Mouse (Mus musculus) T-cell, adult 2 months (primary cell): ENCODE data around the gene Rhod.
"Not testable (repeated sequence)": the region's sequence is repeated elsewhere in the genome, so short reads cannot be mapped to it uniquely, and the experiment has no call there.

Experiments
- DNase-seq: peaks from one replicate; pipeline ENCODE4 v3.0.0; 2022; ENCODE audit warnings: low spot score

The Rhod gene

DNA sequence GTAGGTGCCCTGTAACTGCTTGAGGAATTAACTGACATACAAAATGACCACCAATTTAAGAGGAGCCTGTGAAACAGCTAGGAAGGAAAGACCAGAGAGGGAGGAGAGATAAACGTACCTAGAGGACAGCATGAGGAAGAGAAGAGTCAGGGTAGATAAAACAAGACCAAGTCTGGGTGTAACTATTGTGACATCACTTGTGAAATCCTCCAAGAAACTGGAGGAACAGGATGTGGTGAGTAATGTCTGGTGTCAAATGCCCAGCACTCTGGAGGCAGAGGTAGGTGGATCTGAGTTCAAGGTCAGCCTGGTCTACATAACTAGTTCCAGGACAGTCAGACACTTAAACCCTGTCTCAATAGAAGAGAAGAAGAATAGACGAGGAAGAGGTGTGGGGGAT lies 30.2 kb downstream of the Rhod start:
- no peak for DNase-seq

DNA sequence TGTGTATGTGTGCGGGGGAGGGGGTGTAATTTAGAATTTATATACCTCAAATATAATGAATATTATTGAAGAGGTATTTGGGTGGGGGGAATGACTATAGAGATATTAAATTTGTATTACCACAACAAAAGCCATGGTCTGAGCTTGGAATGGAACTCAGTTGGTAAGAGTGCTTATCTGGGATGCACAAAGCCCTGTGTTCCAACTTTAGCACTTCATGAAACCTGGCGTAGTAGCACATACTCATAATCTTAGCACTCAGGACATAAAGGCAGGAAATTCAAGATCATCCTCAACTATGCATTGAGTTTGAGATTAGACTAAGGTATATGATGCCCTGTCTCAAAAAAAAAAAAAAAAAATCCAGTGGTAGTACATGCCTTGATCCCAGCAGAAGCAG lies 34.4 kb downstream of the Rhod start:
- DNase-seq = no peak

DNA sequence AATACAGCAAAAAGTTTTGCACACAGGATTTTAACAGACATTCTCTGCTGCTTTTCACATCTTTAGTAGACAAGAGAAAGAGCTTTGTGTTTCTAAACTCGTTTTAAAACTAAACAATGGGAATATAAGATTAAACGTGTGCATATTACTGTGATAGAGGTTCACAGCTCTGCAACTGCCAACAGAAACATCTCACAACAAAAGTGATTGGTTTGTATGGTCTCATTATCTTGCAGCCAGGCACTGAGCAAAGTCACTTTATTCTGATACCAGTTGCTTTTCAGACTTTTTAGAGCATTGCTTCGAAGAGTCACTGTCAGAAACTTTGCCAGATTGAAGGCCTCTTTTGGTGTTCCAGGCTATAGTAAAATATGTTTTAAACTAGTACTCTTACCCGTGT lies 40.3 kb downstream of the Rhod start:
- DNase-seq = no peak

DNA sequence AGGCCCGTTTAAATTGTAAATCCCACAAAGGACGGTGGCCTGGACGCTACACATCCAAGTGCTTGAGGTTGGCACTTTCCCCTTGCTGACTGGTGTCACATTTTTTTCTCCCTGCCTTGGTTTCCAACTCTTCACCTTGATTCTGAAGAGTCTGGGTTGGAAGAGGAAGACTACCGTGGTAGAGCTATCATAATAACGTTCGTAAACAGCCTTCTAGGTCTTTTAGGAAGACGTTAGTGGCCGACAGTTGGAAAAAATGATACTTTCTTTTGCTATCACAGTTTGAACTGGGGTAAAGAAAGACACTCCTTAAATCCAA lies 40.6 kb downstream of the Rhod start:
- no peak for DNase-seq

DNA sequence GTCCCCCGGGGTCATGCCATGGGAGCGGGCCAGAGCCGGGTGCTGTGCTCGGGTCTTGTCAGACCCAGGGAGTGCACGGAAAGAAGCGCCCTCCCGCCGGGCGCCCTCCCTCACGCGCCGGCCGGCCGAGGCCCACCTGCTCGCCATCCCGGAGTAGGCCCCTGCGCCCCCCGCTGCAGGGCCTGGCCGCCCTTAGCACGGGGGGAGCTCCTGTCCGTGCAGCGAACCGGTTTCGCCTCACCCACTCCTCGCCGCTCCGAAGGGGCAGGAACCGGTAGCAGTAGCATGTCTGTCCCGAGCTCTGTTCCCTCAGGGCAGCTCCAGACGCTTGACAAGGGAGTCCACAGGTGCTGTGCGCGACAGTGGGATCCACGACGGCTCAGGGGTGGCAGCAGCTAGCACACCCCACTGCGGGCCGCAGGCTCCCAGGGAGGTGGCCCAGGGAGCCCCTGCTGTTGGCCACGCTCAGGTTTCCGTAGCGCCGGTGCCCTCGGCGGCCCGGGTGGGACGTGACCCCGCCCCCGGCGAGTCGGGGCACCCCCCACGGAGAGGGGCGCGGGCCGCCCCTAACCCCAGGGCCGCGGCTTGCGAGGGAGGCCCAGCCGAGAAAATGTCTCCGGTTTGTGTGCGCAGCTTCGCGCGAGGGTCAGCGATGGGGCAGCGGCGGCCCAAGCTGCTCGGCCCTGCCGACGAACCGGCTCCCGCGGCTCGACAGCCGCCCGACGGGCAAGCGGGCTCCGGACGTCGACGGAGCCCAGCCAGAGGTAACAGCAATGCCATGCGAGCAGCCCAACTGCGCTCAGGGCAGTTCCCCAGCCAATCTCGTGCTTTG lies 41.2 kb downstream of the Rhod start, which contains the start of gene Kdm2a:
Gene Kdm2a (minus strand): TSS at position 488 of the 832 bp plus-strand sequence.
- peak; percentile 53 for DNase-seq

DNA sequence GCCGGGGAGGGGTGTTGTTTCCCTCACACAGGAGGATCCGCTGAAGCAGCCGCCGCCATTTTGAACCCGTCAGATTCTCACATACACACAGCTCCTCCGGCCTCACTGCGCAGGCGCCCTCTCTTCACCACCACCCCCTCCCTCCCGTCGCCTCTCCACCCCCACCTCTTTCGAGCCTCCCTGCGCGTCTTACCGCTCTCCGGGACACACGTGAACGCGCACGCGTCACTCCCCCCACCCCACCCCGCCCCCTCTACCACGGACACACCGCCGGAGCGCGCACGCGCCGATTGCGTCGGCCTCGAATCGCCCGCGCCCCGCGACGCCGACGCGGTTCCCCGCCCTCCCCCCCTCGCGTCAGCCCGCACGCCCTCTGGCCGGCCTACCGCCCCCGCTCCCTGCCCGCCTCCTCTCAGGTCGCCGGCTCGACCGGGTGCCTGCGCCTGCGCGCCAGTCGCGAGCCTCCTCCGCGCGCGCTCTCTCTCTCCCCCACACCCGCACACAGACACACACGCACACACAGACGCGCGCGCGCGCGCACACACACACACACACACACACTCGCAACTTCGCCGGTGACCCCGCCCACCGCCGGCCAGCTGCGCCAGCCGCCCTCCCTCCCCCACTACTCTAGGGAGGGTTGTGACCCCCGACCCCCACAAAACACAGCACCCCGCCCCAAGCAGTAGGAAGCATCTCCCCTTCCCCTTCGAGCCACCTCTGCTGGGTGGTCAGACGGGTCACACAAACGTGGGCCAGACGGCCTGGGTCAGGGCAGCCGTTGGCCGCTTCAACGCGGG lies 42.0 kb downstream of the Rhod start:
- DNase-seq = peak; percentile 98

DNA sequence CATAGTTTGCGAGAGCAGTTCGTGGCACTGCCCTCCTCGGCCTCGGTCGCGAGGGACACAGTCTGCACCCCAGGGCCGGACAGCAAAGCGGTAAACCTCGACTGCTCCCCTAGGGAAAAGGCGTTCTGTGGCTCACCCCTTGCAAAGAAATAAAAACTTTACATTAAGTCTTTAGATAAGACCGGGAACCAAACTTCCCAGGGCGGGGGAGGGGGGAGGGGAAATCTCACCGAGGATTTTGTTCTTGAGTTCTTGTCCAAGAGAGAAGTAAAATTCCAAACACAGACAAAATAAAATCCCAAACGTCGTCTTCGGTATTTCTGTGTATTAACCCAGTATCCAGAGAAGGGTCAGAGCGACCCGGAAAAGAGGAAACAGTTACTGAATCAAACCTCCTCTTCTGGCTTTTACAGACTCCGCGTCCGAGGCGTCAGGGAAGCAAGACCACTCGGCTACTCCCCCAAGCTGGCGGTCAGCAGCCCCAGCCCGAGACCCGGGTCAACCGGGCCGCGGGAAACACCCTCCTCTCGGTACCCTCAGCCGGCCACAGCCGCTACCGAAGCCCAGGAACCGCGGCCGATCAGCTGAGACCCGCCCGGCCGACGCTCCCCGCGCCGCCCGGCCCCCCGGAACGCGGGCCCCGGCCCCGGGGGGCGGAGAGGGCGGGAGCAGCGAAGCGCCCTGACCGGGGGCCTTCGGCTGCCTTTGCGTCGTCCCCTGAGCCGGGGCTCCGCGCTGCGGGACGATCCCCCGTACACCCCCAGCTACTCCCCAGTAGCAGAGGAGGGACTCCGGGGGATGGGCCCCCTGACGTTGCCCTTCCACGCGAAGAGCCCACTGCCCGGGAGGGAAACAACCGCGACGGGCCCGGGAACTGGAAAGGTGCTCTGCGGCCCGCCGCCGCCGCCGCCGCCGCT lies 42.9 kb downstream of the Rhod start:
- DNase-seq = no peak

DNA sequence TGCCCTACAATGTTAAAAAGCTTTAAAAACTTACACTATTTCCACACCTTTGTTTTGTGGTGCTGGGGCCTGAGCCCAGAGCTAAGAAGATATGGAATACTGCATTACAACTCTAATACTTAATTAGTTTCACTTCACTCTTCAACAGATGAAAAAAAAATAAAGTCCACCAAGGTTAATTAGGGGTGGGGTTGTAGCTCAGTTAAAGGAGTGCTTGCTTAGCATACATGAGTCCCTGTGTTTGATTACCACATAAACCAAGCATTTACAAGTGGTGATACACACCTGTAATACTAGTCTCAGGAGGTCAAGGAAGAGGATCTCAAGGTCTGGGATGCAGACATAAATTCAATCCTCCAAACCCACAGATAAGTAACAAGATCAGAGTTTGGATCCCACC lies 52.0 kb downstream of the Rhod start:
- DNase-seq = no peak

DNA sequence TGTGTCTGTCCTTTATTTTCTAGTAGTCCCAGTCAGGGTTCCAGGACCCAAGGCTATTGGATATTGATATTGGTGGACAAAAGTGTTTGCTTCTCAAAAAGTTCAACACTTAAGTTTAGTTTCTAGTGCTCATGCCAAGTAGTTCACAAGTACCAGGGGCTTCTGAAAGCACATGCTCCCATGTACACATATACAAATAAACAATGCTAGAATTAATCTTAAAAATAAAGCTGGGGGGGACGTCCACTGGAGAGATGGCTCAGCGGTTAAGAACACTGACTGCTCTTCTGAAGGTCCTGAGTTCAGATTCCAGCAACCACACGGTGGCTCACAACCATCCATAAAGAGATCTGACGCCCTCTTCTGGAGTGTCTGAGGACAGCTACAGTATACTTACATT lies 54.2 kb downstream of the Rhod start:
- no peak for DNase-seq

DNA sequence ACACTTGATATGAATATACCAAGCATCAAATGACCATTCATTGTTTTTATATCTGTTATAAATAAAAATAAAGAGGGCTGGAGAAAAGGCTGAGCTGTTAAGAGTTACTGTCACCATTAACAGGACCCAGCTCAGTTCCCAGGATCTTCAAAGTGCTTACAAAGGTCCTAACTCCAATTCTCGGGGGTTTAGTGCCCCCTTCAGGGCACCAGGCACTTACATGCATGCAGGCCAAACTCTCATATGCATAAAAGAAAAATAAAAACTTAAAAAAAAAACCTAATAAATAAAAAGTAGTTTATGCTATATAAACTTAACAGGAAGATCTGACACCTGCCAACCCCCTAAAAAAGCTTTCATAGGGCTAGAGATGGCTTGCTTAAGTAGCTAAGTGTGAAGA lies 54.9 kb downstream of the Rhod start:
- DNase-seq = no peak

DNA sequence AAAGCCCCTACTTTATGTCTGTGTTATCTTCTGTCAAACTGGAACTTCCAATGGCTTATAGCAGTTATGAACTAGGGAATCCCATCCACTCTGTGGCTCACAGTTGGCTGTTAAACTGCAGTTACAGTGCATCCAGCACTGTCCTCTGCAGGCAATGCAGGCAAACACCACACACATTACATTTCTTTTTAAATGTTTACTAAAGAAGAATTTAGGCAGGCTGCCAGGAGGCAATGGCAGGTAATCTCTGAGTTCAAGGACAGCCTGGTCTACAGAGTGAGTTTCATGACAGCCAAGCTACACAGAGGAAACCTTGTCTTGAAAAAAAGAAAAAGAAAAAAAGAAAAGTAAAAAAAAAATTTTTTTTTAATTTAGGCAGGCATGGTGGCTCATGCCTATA lies 55.9 kb downstream of the Rhod start:
- no peak for DNase-seq

DNA sequence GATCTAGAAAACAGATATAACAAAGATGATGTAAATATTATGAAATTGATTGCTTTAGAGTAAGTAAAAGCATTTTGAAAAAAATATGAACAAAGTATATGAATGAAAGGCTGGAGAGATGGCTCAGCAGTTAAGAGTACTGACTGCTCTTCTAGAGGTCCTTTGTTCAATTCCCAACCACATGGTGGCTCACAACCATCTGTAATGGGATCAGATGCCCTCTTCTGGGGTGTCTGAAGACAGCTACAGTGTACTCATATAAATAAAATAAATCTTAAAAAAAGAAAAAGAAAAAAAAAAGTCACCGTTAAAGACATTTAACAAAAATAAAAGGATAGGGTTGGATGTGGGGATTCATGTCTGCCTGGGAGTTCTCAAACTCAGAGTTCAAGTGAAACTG lies 56.9 kb downstream of the Rhod start:
- DNase-seq = not testable (repeated sequence)
